Mouse (Mus musculus) megakaryocyte, adult 5-6 weeks (primary cell): ENCODE data around the gene Gins3. TPM values are rescaled to one million over a fixed set of nuclear protein-coding genes. Genes with fewer than 3 reads are reported as not detected.
"Not testable (repeated sequence)": the region's sequence is repeated elsewhere in the genome, so short reads cannot be mapped to it uniquely, and the experiment has no call there.

Source experiments
- ATAC-seq: 2 replicates; pipeline ENCODE4 v1.8.0; 2016; ENCODE audit warnings: mild to moderate bottlenecking, inconsistent platforms; ENCODE audit not compliant: poor library complexity, severe bottlenecking
- total RNA-seq, 2 experiments: library from RNA; stranded (forward) in 1 of 2; stranded (reverse) in 1 of 2; fragments of 153-499, 151-499 nt in 1 of 2; fragments of 221-1000, 200-1000 nt in 1 of 2; gene quantifications; 2 replicates each; pipeline versions ENCODE4 v1.2.3 to v1.2.4; 2015 to 2017

Gene Gins3
- total RNA-seq, 2 experiments from 2014 or later: 16.9 to 17.3 TPM

- ATAC-seq: no peak
Observed at GRCm38 (mm10) chr8:95648251-95648650, 15.0 kb downstream of the Gins3 start.

- ATAC-seq: no peak
Observed at GRCm38 (mm10) chr8:95653351-95653750, 20.1 kb downstream of the Gins3 start.

- no peak for ATAC-seq
Observed at GRCm38 (mm10) chr8:95655831-95656230, 22.6 kb downstream of the Gins3 start.

- ATAC-seq: no peak
Observed at GRCm38 (mm10) chr8:95656316-95657002, 23.2 kb downstream of the Gins3 start.

- ATAC-seq: no peak
Observed at GRCm38 (mm10) chr8:95657523-95657922, 24.3 kb downstream of the Gins3 start.

- no peak for ATAC-seq
Observed at GRCm38 (mm10) chr8:95660334-95660882, 27.2 kb downstream of the Gins3 start.

GRCm38 (mm10) chr8:95661085-95661484 is 27.8 kb downstream of the Gins3 start:
- no peak for ATAC-seq

- ATAC-seq: no peak
Observed at GRCm38 (mm10) chr8:95661575-95661974, 28.3 kb downstream of the Gins3 start.

GRCm38 (mm10) chr8:95662885-95663598 is 29.8 kb downstream of the Gins3 start:
- peak; percentile 62; the same call in 1 of the 2 replicates for ATAC-seq

- ATAC-seq: no peak
Observed at GRCm38 (mm10) chr8:95663599-95663949, 30.3 kb downstream of the Gins3 start.

- not testable (repeated sequence) for ATAC-seq
Observed at GRCm38 (mm10) chr8:95665813-95666452, 32.7 kb downstream of the Gins3 start.

GRCm38 (mm10) chr8:95668163-95668958 is 35.1 kb downstream of the Gins3 start:
- ATAC-seq: no peak

GRCm38 (mm10) chr8:95669967-95670366 is 36.7 kb downstream of the Gins3 start:
- no peak for ATAC-seq

GRCm38 (mm10) chr8:95671861-95672260 is 38.6 kb downstream of the Gins3 start:
- ATAC-seq: no peak

GRCm38 (mm10) chr8:95672811-95673210 is 39.6 kb downstream of the Gins3 start:
- no peak for ATAC-seq

GRCm38 (mm10) chr8:95676631-95677030 is 43.4 kb downstream of the Gins3 start, which contains the start of gene Ndrg4:
Gene Ndrg4 (plus strand): TSS chr8:95676980.
- ATAC-seq: no peak

- no peak for ATAC-seq
Observed at GRCm38 (mm10) chr8:95677591-95678023, 44.4 kb downstream of the Gins3 start.

GRCm38 (mm10) chr8:95678024-95678611 is 44.9 kb downstream of the Gins3 start:
- no peak for ATAC-seq

- no peak for ATAC-seq
Observed at GRCm38 (mm10) chr8:95688073-95688672, 54.9 kb downstream of the Gins3 start.
